Mouse (Mus musculus): Measurements from ENCODE around the gene Mical2. TPM values are rescaled to one million over a fixed set of nuclear protein-coding genes. Genes with fewer than 3 reads are reported as not detected.

Gene Mical2
- total and polyA plus RNA-seq, 3 experiments, result not detected

DNA sequence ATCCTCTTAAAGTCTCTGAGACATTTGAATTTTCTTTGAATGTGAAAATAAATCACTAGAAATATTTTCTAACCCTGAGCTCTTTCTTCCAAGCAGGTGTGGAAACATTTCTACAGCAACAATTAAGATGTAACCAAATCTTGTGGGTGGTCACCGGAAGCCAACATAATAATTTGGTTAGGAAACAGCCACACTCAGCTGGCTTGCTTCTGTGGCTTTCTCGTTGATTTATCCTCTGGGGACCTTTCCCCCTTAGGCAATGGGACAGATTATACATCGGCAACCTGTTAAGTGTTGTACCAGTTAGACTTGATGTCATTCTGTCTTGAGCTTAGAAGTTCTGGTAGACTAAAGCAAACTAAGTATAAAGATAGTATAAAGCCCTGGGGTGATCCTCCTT, 22.2 kb downstream of the Mical2 start:
- no peak for DNase-seq (ENCODE audit: low read depth, low spot score)
- no peaks in the 10 kb centered on the region for H3K27me3 ChIP-seq (ENCODE audit: control insufficient read depth in 1 of 2, insufficient read depth in 2 of 2, low read length in 2 of 2)
- no peak overlapping the region for H3K9ac ChIP-seq (ENCODE audit: control insufficient read depth, low read depth, low read length, poor library complexity, severe bottlenecking)
- H3K4me1 ChIP-seq (ENCODE audit: control insufficient read depth in 1 of 2, insufficient read depth in 2 of 2, low read length in 2 of 2), result no peaks in the 10 kb centered on the region
- no peak overlapping the region for H3K4me3 ChIP-seq (ENCODE audit: control insufficient read depth in 1 of 2, insufficient read depth in 1 of 2, low read depth in 2 of 2, low read length in 2 of 2)
- H3K36me3 ChIP-seq (ENCODE audit: control insufficient read depth in 1 of 2, insufficient read depth in 2 of 2, low read length in 2 of 2), result no peaks in the 10 kb centered on the region
- no peaks in the 10 kb centered on the region for H3K9me3 ChIP-seq (replicated peaks; ENCODE audit: insufficient read depth, low read length)
- TF ChIP-seq ELF1 (IDR thresholded peaks at IDR 0.05; ENCODE audit: low read depth, low read length) (no peak), ZC3H11A (IDR thresholded peaks at IDR 0.05; ENCODE audit: low read depth, low read length) (no peak), ZKSCAN1 (IDR thresholded peaks at IDR 0.05; ENCODE audit: low read depth, low read length) (no peak), MAFK (IDR thresholded peaks at IDR 0.05; ENCODE audit: borderline replicate concordance, low read depth, low read length) (no peak), NELFE (IDR thresholded peaks at IDR 0.05; ENCODE audit: low read depth, low read length) (no peak), GABPA (IDR thresholded peaks at IDR 0.05; ENCODE audit: low read depth, low read length) (no peak), POLR2AphosphoS2 (IDR thresholded peaks at IDR 0.05; ENCODE audit: low read length) (no peak), USF2 (IDR thresholded peaks at IDR 0.05; ENCODE audit: borderline replicate concordance in 1 of 2, insufficient read depth in 1 of 2, low read depth in 1 of 2, low read length in 2 of 2) (no peak), UBTF (IDR thresholded peaks at IDR 0.05; ENCODE audit: borderline replicate concordance, insufficient read depth, low read depth, low read length) (no peak), HCFC1 (IDR thresholded peaks at IDR 0.05; ENCODE audit: low read depth, low read length) (no peak)
- H3K27ac ChIP-seq (ENCODE audit: control insufficient read depth, low read depth, low read length), result no peak overlapping the region
- H3K79me2 ChIP-seq (ENCODE audit: control insufficient read depth, insufficient read depth, low read length, poor library complexity), result no peaks in the 10 kb centered on the region

DNA sequence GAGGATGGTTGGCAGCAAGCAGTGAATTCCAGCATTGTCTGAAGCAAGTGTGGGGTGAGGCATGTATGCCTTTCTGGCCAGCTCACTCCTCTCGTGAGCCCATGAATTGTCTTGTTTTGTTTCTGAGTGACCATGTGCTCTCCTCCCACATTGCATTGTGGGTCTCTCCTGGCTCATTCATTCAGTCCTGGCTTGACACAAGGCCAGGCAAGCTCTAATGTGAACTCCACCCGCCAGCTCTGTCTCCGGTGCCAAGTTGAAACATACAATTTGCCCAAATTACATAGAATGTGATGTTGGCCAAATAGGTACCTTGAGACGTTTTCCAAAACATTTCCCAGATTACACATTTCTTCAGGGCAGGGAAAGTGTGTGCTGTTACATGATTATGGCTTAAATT, 23.8 kb downstream of the Mical2 start:
- Histone ChIP-seq H3K9ac (ENCODE audit: control insufficient read depth, low read depth, low read length, poor library complexity, severe bottlenecking) (no peak overlapping the region), H3K27ac (ENCODE audit: control insufficient read depth, low read depth, low read length) (no peak overlapping the region), H3K27me3 (ENCODE audit: control insufficient read depth in 1 of 2, insufficient read depth in 2 of 2, low read length in 2 of 2) (no peaks in the 10 kb centered on the region), H3K4me1 (ENCODE audit: control insufficient read depth in 1 of 2, insufficient read depth in 2 of 2, low read length in 2 of 2) (no peaks in the 10 kb centered on the region), H3K36me3 (ENCODE audit: control insufficient read depth in 1 of 2, insufficient read depth in 2 of 2, low read length in 2 of 2) (no peaks in the 10 kb centered on the region), H3K4me3 (ENCODE audit: control insufficient read depth in 1 of 2, insufficient read depth in 1 of 2, low read depth in 2 of 2, low read length in 2 of 2) (no peak overlapping the region), H3K79me2 (ENCODE audit: control insufficient read depth, insufficient read depth, low read length, poor library complexity) (no peaks in the 10 kb centered on the region), H3K9me3 (replicated peaks; ENCODE audit: insufficient read depth, low read length) (no peaks in the 10 kb centered on the region)
- no peak for DNase-seq (ENCODE audit: low read depth, low spot score)
- TF ChIP-seq MYC (IDR thresholded peaks at IDR 0.05; ENCODE audit: low read depth, low read length), result no peak
- no peak for TF ChIP-seq TBP (IDR thresholded peaks at IDR 0.05; ENCODE audit: low read depth, low read length)
- TF ChIP-seq POLR2A (IDR thresholded peaks at IDR 0.05; ENCODE audit: control insufficient read depth in 1 of 2, insufficient read depth in 1 of 2, low read depth in 1 of 2, low read length in 2 of 2, poor library complexity in 1 of 2), result no peak
- TF ChIP-seq CHD2 (IDR thresholded peaks at IDR 0.05; ENCODE audit: low read length), result no peak
- no peak for TF ChIP-seq MAFK (IDR thresholded peaks at IDR 0.05; ENCODE audit: borderline replicate concordance, low read depth, low read length)
- TF ChIP-seq SMC3 (IDR thresholded peaks at IDR 0.05; ENCODE audit: low read depth, low read length), result no peak
- TF ChIP-seq ZMIZ1 (IDR thresholded peaks at IDR 0.05; ENCODE audit: low read depth, low read length), result no peak
- TF ChIP-seq POLR2AphosphoS2 (IDR thresholded peaks at IDR 0.05; ENCODE audit: low read length), result no peak
- TF ChIP-seq GATA1 (IDR thresholded peaks at IDR 0.05; ENCODE audit: low read depth, low read length), result no peak
- TF ChIP-seq MYB (IDR thresholded peaks at IDR 0.05; ENCODE audit: low read depth, low read length), result no peak
